Mouse (Mus musculus) cortical plate, adult 2 months (tissue): ENCODE measurements at regions not wholly inside any gene's neighbourhood (a gene's known extent, or its start where the extent isn't known, plus 50 kb on each side); places are given as distances from the start of the nearest gene placed in this dataset.

Source experiments
- CTCF ChIP-seq: fragments of 200-500 bp; IDR thresholded peaks from 2 replicates; pipeline ENCODE4 v1.5.1; 2011; ENCODE audit warnings: mild to moderate bottlenecking, control low read depth, low read length; ENCODE audit not compliant: insufficient read depth; ENCODE audit errors: extremely low read depth
- POLR2A ChIP-seq: fragments of 200-500 bp; IDR thresholded peaks from 2 replicates; pipeline ENCODE4 v1.6.1; 2011; ENCODE audit warnings: mild to moderate bottlenecking, low read length, control low read depth; ENCODE audit not compliant: insufficient read depth; ENCODE audit errors: extremely low read depth

- TF ChIP-seq CTCF: no peak
- TF ChIP-seq POLR2A: no peak
Observed at GRCm38 (mm10) chr14:25394931-25395330, 64.1 kb upstream of the Zmiz1 start.
